Mouse (Mus musculus): Measurements from ENCODE around the gene Bcl2l11.

Gene Bcl2l11

DNA sequence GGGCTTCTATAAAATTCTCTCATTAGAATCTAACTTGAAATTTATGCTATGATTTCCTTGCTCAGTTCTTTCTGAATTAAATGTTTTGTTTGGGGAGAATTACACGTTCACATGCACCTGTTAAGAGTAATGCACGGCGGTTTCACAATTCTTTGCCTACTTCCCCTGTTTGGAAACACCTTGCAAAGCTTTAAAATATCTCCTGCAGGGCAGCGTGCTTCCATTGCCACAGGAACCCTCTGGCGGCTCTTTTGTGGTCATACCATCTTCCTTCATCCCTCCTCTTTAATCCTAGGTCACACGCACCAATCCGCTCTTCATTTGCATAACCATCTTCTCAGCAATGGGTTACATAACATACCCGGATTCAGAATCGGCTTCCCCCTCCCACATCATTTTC is 14.3 kb upstream of the Bcl2l11 start:
- DNase-seq (ENCODE audit: extremely low spot score), result no peak

DNA sequence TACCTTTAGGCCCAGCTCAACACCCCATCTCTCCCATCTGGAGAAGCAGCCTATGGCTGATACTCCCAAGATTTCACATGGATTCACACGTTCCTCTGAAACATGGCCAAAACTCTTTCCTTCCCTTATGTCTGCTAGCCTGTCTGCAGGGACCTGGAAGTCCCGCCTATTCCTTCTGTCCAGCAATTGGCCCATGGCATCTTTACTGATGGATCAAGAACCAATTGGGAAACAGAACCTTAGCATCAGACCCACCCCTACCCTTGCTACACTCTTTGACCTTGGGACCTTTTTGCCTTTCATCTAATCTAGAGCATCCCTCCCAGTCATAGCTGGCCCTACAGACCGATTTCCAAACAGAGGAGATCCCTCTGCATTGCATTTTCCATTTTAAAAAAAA is 11.2 kb upstream of the Bcl2l11 start:
- DNase-seq (ENCODE audit: extremely low spot score), result no peak

DNA sequence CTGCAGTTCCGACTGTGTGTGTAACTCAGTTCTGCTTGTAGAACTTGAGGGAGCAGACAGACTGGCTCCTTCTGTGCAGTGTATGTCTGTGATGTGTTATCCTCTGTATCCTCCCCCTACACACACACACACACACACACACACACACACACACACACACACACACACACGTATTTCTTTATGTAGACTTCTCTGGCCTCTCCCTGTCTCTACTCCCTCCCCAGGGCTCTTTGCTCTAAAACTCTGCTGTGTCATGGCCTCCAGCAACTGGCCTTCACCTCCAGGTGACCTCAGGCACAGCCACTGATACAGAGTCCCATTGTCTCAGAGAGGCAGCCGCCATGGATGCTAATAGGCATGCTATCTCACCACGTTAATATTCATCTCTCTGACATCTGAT is 10.3 kb upstream of the Bcl2l11 start:
- peak; percentile 24 for DNase-seq (ENCODE audit: extremely low spot score)

DNA sequence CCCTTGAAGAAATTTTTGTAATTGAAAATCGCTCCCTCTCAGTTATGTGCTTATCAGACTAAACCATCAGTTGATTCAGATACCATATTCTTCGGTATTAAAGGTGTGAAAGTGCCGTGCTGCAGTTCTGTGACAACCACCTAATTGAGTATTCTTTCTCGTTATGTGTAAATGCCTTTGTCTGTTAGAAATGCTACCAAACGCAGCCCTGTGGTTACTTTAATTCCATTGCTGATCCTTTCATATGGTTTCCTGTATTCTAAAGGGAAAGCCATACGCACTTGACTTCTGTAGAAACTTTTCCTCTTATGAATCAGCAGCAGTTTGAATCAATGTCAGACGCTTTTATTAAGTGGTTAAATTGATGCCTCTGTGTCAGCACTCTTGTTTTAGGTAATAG is 8.2 kb upstream of the Bcl2l11 start:
- no peak for DNase-seq (ENCODE audit: extremely low spot score)

DNA sequence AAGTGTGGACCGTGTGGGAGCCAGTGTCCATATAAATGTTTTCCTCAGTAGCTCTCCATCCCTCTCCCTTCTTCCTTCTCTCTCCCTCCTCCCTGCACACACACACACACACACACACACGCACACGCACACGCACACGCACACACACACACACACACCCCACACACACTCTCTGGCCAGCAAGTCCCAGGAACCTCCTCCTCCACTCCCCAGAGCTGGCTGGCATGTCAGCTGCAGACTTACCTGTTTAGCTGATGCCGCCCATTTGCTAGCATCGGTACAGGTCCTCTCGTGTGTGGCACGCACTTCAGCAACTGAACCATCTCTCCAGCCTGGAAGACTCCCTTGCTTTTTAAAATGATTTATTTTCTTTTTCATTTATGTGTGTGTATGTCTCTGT is 6.9 kb upstream of the Bcl2l11 start:
- no peak for DNase-seq (ENCODE audit: extremely low spot score)

DNA sequence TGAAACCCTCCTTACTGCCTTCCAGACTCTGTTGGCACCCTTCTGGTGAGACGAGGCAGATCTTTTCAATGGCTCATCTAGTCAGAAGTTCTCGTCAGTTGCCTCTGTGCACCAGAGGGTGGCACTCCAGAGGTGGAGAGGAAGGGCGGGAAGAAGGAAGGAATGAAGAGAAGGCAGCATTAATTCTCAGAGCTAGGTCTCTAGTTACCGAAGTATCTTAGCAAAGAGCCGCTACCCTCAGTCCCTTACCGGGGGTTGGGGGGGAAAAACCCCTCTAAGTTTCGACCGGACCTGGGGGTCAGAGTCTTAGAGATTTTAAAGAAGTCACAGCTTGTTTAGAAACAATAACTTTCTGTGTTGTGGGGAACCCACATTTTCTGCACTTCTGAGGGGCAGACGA is 3.3 kb upstream of the Bcl2l11 start:
- peak; percentile 71 for DNase-seq (ENCODE audit: extremely low spot score)

DNA sequence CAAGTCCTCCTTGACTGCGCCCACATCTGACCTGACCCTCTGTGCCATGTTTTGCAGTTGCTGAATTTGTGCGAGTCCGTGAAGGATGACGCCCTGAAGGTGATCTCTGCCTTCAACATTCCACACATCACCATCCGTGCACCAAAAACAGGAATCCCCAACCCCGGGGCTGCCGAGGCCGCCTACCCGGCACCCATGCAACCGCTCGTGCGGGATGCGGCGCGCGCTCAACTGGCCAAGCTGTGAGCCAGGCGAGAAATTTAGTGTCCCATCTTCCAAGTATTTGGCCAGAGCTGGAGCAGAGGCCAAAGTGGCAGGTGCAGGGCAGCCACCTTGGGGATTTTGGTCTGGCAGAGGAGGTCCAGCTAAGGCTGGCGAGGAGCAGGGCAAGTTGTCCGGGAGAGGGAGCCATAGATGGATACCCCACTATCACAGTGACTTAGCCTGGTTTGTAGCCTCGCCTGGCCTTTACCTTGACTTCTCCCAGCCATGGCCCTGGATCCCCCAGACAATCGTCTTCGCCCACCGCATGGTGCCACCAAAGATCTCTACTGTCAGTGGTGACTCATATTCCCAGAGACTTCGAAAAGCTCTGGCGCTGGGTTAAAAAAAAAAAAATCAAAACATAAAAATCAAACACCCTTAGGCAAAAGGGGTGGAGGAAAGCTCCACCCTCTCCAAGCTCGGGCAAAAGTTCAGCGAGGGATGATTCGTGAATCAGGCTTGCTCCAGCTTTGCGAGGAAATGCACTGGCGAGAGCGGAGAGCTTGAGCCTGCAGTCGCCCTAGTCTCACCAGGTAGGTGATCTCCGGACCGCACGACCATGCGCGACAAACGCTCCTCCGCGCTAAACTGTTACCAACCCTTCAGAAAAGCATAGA is 2.7 kb upstream of the Bcl2l11 start:
- peak; percentile 57 for DNase-seq (ENCODE audit: extremely low spot score)

DNA sequence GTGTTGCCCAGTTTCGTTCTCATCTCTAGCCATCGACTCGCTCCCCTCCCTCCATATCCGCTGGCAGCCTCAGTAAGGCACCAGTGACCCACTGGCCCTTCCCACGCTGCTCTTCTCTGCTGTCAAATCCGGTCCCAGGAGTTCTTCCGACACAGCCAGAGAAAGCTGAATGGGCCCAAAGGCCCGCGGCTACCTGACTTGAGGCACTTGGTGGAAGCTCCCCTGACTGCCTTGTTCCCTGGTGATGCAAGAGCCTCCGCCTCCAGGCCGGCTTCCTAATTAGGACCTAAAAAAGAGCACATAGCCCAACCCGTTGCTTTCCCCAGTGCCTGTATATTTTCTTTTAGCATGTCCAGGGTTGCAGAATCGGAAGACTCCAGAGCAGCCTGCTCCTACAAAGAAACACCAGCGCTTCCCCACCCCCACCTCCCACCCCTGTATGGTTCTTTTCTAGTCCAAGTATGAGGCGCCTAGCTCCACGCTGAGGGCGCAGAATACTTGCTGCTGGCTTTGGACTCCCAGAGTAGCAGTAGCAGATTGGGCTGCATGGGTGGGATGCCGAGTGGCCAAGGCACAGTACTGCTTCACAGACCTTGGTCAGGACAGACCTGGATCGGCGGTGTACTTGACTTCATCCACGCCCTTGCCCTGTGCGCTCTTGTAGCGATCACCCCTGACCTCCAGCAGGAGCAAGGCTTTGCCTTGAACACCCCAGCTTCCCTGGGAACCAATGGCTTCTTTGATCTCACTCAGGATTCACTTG is 1.7 kb upstream of the Bcl2l11 start:
- DNase-seq (ENCODE audit: extremely low spot score), result peak; percentile 50

DNA sequence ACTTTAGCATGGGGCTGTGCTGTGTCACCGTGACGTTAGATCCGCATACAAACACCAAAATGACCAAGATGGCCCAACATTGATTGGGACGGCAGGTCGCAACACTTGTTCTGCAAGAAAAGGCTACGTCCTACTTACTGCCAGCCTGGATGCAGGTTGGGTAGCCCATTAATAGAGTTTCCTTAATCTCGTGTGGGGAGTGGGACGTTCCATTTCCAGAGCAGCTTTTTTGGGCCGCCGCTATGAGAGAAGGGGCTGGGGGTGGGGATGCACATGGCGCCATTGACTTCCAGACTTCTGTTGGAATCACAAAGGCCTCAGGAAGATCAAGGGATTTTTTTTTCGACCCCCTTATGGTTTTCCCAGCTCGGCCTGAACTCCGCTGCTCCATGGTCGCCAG is 1.1 kb upstream of the Bcl2l11 start:
- DNase-seq (ENCODE audit: extremely low spot score), result peak; percentile 23

DNA sequence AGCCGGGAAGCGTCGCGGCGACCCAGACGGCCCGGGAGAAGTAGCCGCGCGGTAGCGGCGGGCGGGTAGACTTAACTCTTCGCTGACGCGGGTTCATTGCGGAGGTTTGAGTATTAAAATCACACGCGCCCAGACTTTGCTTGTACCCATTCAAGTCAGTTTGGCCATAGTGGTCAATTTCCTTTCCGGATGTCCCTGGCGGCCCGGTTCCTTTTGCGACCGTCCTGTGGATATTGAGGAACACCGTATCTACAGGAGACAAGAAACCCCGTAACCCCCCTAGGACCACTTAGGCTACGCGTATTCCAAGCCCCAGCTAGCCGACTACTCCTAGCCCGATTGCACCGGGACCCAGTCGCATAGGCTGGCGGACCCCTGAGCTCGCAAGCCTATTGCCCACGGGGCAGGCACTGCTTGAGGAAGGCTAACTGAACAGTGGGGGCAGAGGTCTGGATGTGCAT is 783 bp downstream of the Bcl2l11 start:
- DNase-seq (ENCODE audit: extremely low spot score), result no peak

DNA sequence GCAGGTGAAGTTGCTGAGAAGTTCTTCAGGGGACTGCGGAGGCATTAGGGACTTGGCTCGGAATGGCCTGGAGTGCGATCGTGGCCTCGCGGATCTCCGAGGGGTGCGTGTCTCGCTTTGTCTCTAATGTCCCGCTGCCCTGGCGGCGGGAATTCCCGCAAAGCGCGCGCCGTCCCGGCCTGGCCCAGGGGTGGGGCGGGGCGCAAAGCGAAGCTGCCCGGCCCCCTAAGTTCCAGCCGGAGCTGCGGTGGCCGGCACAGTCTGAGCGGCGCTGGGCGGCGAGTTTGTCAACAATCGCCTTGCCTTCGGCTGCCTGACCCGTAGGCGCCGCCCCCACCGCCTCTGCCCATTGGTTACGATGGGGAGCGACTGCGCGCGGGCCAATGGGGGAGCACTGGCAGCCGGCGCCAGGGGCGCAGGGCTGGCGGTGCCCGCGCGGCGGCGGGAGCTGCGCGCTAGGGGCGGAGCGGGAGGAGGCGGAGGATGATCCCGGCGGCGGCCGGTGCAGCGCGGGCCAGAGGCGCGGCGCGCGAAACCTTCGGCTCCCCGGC is 1.4 kb downstream of the Bcl2l11 start:
- peak; percentile 96 for DNase-seq (ENCODE audit: extremely low spot score)

DNA sequence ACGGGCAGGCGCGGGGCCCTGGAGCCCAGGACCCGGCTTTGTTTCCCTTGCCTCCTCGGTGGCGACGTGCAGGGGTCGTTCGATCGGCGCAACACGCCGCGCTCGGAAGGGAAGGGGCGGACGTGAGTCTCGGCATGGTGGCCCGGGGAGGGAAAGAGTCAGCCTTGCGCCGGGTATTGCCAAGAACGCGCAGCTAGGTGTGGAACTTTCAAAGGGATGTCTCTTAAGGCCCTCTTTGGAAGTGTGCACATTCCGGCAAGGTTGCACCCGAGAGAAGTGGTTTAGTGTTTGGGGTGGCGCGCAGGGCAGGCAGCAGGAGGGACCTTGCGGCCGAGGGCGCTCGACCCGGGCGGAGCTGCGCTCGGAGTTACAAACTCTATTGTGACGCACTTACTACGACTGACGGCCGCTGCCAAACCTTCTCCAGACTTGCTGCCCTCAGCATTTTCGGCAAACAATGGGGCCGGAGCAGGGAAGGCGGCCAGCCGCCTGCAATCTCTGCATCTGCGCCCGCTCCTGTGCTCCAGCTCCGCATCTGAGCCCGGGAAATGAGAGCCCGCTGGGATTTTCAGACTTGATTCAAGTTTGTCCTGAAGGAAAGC is 2.0 kb downstream of the Bcl2l11 start:
- DNase-seq (ENCODE audit: extremely low spot score), result peak; percentile 89

DNA sequence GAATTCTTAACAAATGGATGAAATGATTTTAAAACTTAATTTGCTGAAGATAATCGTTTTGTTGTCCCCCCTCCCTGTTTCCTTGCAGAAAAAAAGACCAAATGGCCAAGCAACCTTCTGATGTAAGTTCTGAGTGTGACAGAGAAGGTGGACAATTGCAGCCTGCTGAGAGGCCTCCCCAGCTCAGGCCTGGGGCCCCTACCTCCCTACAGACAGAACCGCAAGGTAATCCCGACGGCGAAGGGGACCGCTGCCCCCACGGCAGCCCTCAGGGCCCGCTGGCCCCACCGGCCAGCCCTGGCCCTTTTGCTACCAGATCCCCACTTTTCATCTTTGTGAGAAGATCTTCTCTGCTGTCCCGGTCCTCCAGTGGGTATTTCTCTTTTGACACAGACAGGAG is 2.7 kb downstream of the Bcl2l11 start:
- no peak for DNase-seq (ENCODE audit: extremely low spot score)

DNA sequence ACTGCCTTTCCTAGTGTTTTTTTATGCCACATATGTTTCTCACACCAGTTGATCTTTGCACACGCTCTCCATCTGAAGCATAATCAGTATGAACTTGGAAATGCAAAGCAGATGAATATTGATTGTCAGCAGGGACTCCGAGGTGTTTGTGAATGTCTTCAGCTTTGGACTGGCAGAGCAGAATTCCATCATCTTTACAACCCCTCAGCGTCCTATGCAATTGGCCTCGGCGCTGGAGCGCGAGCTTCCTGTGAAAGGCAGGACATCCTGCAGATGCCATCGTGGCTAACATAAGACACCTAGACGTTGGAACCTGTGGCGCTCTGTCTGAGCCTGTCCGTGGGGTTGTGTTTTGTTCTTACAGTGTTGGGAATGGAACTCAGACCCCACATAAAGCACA is 5.7 kb downstream of the Bcl2l11 start:
- no peak for DNase-seq (ENCODE audit: extremely low spot score)

DNA sequence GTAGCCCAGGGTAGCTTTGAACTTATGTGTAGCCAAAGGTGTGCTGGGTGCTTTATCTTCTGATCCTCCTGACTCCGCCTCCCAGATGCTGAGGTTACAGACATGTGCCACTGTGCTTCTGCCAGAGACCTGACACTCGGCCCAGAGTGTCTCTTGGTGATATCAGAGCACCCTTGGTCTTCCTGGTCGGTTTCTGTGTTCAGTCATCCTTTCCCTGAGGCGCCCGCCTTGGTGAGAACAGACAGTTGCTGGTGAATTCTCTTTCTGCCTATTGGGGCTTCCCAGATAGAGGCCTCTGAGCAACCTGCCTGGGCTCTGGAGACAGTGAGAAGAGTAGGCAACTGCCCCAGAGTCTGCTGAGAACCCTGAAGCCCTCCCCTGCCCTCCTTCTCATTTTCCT is 6.8 kb downstream of the Bcl2l11 start:
- DNase-seq (ENCODE audit: extremely low spot score), result no peak

DNA sequence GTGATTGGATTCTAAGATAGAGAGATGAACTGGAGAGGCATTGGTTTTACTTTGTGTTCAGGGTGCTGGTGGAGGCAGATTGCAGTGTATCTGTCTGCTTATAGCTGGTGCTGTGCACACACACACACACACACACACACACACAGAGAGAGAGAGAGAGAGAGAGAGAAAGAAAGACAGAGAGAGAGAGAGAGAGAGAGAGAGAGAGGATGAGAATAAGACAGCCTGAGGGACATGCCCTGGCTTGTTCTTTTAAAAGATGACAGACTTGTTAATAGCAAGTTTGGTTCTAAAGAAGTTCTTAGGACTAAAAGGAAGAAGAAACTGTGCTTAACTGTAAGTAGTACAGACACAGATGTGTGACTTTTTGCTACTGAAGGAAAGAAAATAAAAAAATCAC is 8.0 kb downstream of the Bcl2l11 start:
- DNase-seq (ENCODE audit: extremely low spot score), result no peak

DNA sequence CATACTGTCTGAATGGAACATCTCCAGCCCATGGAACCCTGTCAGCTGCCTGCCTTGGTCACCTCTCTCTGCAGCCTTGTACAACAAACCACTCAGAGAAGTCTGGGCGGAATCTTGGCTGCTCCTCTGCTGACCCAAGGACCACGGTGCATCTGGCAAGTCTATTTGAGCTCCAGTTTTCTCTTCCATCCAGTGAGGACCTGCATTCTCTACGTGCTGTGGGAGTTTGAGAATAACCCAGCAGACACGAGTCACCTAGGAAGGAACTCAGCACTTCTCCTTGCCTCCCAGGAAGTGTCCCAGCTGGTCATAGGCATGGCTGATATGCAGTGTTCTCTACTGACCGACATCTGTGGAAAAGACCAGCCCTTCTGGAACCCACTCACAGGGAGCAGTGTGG is 8.6 kb downstream of the Bcl2l11 start:
- DNase-seq (ENCODE audit: extremely low spot score), result no peak

DNA sequence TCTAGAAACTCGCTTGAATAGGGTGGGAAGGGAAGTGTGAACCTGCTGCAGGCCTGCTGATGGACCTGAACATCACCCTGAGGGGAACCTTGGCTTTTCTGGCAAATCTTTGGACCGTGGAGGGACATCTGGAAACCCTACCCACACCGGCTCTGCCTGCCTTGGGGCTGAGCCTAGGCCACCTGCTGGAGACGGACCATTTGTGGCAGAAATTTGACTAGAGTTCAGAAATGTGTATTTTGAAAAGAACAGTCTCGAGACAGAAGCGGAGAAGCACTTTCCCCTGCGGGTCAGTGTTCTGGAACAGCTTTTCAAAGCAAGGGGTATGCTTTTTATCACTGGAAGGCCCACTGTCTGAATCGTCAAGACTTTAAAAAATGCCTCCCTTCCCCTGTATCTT is 9.1 kb downstream of the Bcl2l11 start:
- DNase-seq (ENCODE audit: extremely low spot score), result no peak

DNA sequence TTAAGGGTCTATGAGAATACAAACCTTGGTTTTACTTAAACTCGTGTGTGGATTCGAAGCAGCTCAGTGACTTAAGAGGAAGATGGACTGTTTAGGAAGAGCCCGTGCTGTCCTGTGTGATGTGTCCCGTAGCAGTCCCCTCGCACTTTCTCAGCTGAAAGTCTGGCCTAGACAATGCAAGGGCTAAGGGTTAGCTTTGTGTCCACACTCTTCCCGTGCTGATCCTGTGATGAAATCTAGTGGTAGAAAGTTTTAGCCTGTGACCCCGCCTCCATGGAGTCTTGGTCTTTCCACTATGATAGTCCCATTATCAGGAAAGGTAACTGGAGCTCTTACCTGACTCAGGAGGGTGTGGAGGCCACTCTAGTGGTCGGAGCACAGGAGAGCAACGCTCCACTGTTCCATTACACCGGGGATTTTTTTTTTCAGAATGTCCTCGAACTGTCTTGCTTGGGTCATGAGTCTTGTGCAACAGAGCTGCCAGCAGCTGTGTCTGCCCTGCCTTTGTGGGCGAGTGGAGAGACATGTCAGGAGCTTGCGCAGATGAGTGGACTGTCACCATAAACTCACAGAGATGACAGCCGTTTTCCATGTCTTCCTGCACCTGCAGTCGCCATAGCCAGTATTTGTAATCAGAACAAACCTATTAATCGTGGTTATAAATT is 11.1 kb downstream of the Bcl2l11 start:
- no peak for DNase-seq (ENCODE audit: extremely low spot score)

DNA sequence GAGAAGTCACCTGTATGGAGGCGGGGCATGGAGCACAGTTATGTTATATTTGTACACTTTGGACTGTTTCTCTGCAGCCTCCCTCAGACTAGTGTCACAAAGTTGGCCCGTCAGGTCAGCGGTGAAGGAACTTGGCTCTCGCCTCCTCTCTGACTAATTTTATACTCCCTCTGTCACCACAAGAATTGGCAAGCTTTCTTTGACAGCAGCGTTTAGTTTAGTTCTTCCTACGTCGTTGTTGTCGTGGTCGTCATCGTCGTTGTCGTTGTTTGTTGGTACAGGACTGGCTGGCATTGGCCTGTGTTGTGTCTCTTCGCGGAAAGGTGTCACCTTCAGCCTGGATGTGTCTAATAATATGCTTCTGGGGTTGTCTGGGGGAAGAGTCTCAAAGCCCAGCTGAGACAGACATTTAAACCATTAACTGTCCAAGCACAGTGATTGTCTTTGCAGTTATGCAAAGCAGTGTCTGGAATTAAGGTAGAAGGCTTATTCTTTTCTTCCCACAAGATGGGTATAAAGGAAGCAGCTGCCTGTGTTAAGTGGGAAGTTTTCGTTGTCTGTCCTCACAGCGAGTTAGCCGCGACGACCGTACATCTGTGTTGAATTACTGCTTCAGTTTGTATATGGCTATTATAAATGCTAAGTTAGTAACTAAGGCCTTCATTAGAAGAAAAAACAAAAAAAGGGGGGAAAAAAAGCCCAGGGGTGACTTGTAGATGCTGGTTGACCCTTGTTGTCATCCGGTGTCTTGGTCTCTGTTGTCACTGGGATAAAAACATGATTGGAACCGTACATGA is 11.8 kb downstream of the Bcl2l11 start:
- no peak for DNase-seq (ENCODE audit: extremely low spot score)

DNA sequence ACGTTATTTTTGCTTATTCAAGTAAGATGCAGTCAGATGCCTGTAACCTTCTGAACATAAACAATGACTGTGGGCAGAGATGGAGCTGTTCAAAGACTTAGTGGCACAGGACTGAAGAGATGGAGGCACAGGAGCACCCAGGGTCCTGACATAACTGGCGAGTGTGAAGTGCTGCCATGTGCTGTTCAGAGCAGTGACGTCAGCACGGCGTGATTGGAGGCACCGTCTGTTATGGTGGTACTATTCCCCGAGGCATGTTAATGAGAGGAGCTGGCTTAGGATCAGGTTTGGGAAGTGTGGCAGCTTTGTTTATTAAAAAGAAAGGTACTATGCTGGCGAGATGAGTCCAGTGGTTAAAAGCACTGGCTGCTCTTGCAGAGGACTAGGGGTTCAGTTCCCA is 13.1 kb downstream of the Bcl2l11 start:
- no peak for DNase-seq (ENCODE audit: extremely low spot score)
